Mouse (Mus musculus): ENCODE measurements around the gene Arl16. TPM values are rescaled to one million over a fixed set of nuclear protein-coding genes. Genes with fewer than 3 reads are reported as not detected.

Gene Arl16
- polyA plus RNA-seq, 1 experiment, result 24.0 TPM

- H3K27ac ChIP-seq (ENCODE audit: insufficient read depth, low read length), result peak within 1 kb of the TSS; percentile 56
- no peaks in the 10 kb centered on the region; the same call in 1 of the 2 replicates for H3K4me1 ChIP-seq (ENCODE audit: control insufficient read depth, insufficient read depth, low read length)
- H3K4me3 ChIP-seq (ENCODE audit: insufficient read depth, low read length), result peak within 1 kb of the TSS; percentile 84
- no peak for TF ChIP-seq CTCF (IDR thresholded peaks at IDR 0.05; ENCODE audit: borderline replicate concordance, insufficient read depth, low read length)
- TF ChIP-seq POLR2A (IDR thresholded peaks at IDR 0.05; ENCODE audit: low read depth, low read length), result peak; percentile 77
These were observed 30.1 kb downstream of the Arl16 start, which contains the start of gene Nploc4 for GRCm38 (mm10) chr11:120437152-120437856. TSS of gene Nploc4 (minus strand) at chr11:120437708.

- Histone ChIP-seq H3K4me1 (ENCODE audit: control insufficient read depth, insufficient read depth, low read length) (no peaks in the 10 kb centered on the region), H3K4me3 (ENCODE audit: insufficient read depth, low read length) (no peak overlapping the region), H3K27ac (ENCODE audit: insufficient read depth, low read length) (no peak overlapping the region)
- TF ChIP-seq CTCF (IDR thresholded peaks at IDR 0.05; ENCODE audit: borderline replicate concordance, insufficient read depth, low read length) (no peak), POLR2A (IDR thresholded peaks at IDR 0.05; ENCODE audit: low read depth, low read length) (no peak)
These were observed 40.7 kb downstream of the Arl16 start for GRCm38 (mm10) chr11:120426727-120427126.

DNA sequence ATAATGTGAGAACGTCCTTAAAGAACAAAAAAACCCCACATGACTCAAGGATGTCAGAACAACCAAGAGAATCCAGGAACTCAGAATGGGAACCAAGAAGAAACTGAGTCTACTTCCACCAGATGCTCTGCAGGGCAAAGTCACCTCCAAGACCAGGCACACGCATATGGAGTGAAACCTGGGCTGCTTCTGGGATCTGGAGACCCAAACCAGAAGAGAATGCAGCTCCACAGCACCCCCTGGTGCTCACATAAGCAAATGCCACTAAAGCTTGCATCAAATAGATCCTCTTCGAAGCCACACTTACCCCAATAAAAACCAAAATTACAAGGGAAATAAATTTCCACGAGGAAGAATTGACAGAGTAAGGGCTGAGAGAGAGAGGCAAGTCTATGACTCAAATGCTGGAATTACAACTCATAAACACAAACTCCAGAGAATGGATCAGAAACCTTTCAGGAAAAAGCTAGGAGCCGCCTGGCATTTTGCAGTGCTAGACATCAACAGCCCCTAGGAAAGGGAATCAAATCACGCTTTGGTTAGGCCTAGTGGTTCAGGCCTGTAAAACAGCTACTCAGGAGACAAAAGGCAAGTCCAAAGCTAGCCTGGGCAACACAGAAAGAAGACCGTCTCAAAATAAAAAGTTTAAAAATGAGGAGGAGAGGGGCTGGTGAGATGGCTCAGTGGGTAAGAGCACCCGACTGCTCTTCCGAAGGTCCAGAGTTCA is 43.7 kb downstream of the Arl16 start:
- Histone ChIP-seq H3K4me1 (ENCODE audit: control insufficient read depth, insufficient read depth, low read length) (no peaks in the 10 kb centered on the region), H3K27ac (ENCODE audit: insufficient read depth, low read length) (no peak overlapping the region), H3K4me3 (ENCODE audit: insufficient read depth, low read length) (no peak overlapping the region)
- TF ChIP-seq CTCF (IDR thresholded peaks at IDR 0.05; ENCODE audit: borderline replicate concordance, insufficient read depth, low read length), result no peak
- no peak for TF ChIP-seq POLR2A (IDR thresholded peaks at IDR 0.05; ENCODE audit: low read depth, low read length)

- H3K27ac ChIP-seq (ENCODE audit: insufficient read depth, low read length), result no peak overlapping the region
- TF ChIP-seq POLR2A (IDR thresholded peaks at IDR 0.05; ENCODE audit: low read depth, low read length), result no peak
- TF ChIP-seq CTCF (IDR thresholded peaks at IDR 0.05; ENCODE audit: borderline replicate concordance, insufficient read depth, low read length), result no peak
- no peaks in the 10 kb centered on the region for H3K4me1 ChIP-seq (ENCODE audit: control insufficient read depth, insufficient read depth, low read length)
- H3K4me3 ChIP-seq (ENCODE audit: insufficient read depth, low read length), result no peak overlapping the region
These were observed 44.5 kb downstream of the Arl16 start for GRCm38 (mm10) chr11:120422651-120423568.

GRCm38 (mm10) chr11:120418592-120418991 is 48.8 kb downstream of the Arl16 start:
- H3K4me3 ChIP-seq (ENCODE audit: insufficient read depth, low read length), result no peak overlapping the region
- no peak overlapping the region for H3K27ac ChIP-seq (ENCODE audit: insufficient read depth, low read length)
- no peaks in the 10 kb centered on the region for H3K4me1 ChIP-seq (ENCODE audit: control insufficient read depth, insufficient read depth, low read length)
- TF ChIP-seq CTCF (IDR thresholded peaks at IDR 0.05; ENCODE audit: borderline replicate concordance, insufficient read depth, low read length), result no peak
- TF ChIP-seq POLR2A (IDR thresholded peaks at IDR 0.05; ENCODE audit: low read depth, low read length), result no peak

DNA sequence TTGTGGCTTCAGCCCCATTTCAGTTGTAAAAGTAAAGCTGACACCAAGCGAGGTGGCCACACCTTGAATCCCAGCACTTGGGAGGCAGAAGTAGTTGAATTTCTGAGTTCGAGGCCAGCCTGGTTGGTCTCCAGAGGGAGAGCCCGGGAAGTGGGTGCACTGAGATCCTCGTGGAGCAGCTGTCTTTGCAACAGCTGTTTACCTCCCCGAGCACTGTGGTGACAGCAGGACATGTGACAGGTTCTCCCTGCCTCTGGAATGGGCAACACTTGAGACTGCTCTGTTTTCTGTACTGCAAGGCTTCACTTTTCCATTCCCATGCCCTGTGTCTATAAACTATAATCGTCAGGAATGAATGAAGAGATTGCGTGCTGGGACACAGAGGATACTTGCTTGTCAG is 49.6 kb downstream of the Arl16 start:
- TF ChIP-seq POLR2A (IDR thresholded peaks at IDR 0.05; ENCODE audit: low read depth, low read length) (no peak), CTCF (IDR thresholded peaks at IDR 0.05; ENCODE audit: borderline replicate concordance, insufficient read depth, low read length) (no peak)
- Histone ChIP-seq H3K27ac (ENCODE audit: insufficient read depth, low read length) (no peak overlapping the region), H3K4me1 (ENCODE audit: control insufficient read depth, insufficient read depth, low read length) (no peaks in the 10 kb centered on the region), H3K4me3 (ENCODE audit: insufficient read depth, low read length) (no peak overlapping the region)

Other genes starting within 250 kb of the Arl16 start
- gene Bahcc1, start 234.7 kb downstream of the Arl16 start, polyA plus RNA-seq (2011; ENCODE audit: insufficient read length, low read depth, missing spikeins), result 17.9 and 18.6 TPM in 2 replicates
- 5,586 and 6,404 TPM in 2 replicates for gene Actg1, start 119.1 kb downstream of the Arl16 start, polyA plus RNA-seq (2011; ENCODE audit: insufficient read length, low read depth, missing spikeins)
- not detected in 2 replicates for gene Fscn2, start 106.1 kb downstream of the Arl16 start, polyA plus RNA-seq (2011; ENCODE audit: insufficient read length, low read depth, missing spikeins)
- 8.5 and 10.9 TPM in 2 replicates for gene Faap100, start 88.8 kb downstream of the Arl16 start, polyA plus RNA-seq (2011; ENCODE audit: insufficient read length, low read depth, missing spikeins)
- gene Nploc4, start 29.9 kb downstream of the Arl16 start, polyA plus RNA-seq (2011; ENCODE audit: insufficient read length, low read depth, missing spikeins), result 76.1 and 81.6 TPM in 2 replicates
- not detected in 2 replicates for gene Tspan10, start 25.0 kb downstream of the Arl16 start, polyA plus RNA-seq (2011; ENCODE audit: insufficient read length, low read depth, missing spikeins)
- gene Pde6g, start 14.1 kb downstream of the Arl16 start, polyA plus RNA-seq (2011; ENCODE audit: insufficient read length, low read depth, missing spikeins), result not detected in 2 replicates
- gene Oxld1, start 9.5 kb downstream of the Arl16 start, polyA plus RNA-seq (2011; ENCODE audit: insufficient read length, low read depth, missing spikeins), result 5.6 TPM in 2 replicates
- 18.9 and 27.3 TPM in 2 replicates for gene Ccdc137, start 9.5 kb downstream of the Arl16 start, polyA plus RNA-seq (2011; ENCODE audit: insufficient read length, low read depth, missing spikeins)
- gene Mrpl12, start 17.0 kb upstream of the Arl16 start, polyA plus RNA-seq (2011; ENCODE audit: insufficient read length, low read depth, missing spikeins), result 51.1 and 58.0 TPM in 2 replicates
- 22.0 and 22.4 TPM in 2 replicates for gene Slc25a10, start 24.2 kb upstream of the Arl16 start, polyA plus RNA-seq (2011; ENCODE audit: insufficient read length, low read depth, missing spikeins)
- not detected in 2 replicates for gene Gcgr, start 63.1 kb upstream of the Arl16 start, polyA plus RNA-seq (2011; ENCODE audit: insufficient read length, low read depth, missing spikeins)
- 65.4 and 90.1 TPM in 2 replicates for gene Mcrip1, start 82.1 kb upstream of the Arl16 start, polyA plus RNA-seq (2011; ENCODE audit: insufficient read length, low read depth, missing spikeins)
- gene Ppp1r27, start 83.5 kb upstream of the Arl16 start, polyA plus RNA-seq (2011; ENCODE audit: insufficient read length, low read depth, missing spikeins), result not detected in 2 replicates
- 846 and 907 TPM in 2 replicates for gene P4hb, start 105.6 kb upstream of the Arl16 start, polyA plus RNA-seq (2011; ENCODE audit: insufficient read length, low read depth, missing spikeins)
- gene Arhgdia, start 114.0 kb upstream of the Arl16 start, polyA plus RNA-seq (2011; ENCODE audit: insufficient read length, low read depth, missing spikeins), result 500 and 534 TPM in 2 replicates
- gene Alyref, start 130.8 kb upstream of the Arl16 start, polyA plus RNA-seq (2011; ENCODE audit: insufficient read length, low read depth, missing spikeins), result 112 and 150 TPM in 2 replicates
- 78.0 and 87.2 TPM in 2 replicates for gene Anapc11, start 130.8 kb upstream of the Arl16 start, polyA plus RNA-seq (2011; ENCODE audit: insufficient read length, low read depth, missing spikeins)
- not detected in 2 replicates for gene Npb, start 140.9 kb upstream of the Arl16 start, polyA plus RNA-seq (2011; ENCODE audit: insufficient read length, low read depth, missing spikeins)
- 39.5 and 45.2 TPM in 2 replicates for gene Pcyt2, start 150.3 kb upstream of the Arl16 start, polyA plus RNA-seq (2011; ENCODE audit: insufficient read length, low read depth, missing spikeins)
- gene Sirt7, start 157.6 kb upstream of the Arl16 start, polyA plus RNA-seq (2011; ENCODE audit: insufficient read length, low read depth, missing spikeins), result 15.9 and 19.2 TPM in 2 replicates
- gene Mafg, start 166.0 kb upstream of the Arl16 start, polyA plus RNA-seq (2011; ENCODE audit: insufficient read length, low read depth, missing spikeins), result 39.4 and 43.9 TPM in 2 replicates
- gene Pycr1, start 176.2 kb upstream of the Arl16 start, polyA plus RNA-seq (2011; ENCODE audit: insufficient read length, low read depth, missing spikeins), result 44.5 and 59.0 TPM in 2 replicates
- gene Myadml2, start 180.6 kb upstream of the Arl16 start, polyA plus RNA-seq (2011; ENCODE audit: insufficient read length, low read depth, missing spikeins), result not detected in 2 replicates
- gene Notum, start 193.6 kb upstream of the Arl16 start, polyA plus RNA-seq (2011; ENCODE audit: insufficient read length, low read depth, missing spikeins), result 0.47 and 0.63 TPM in 2 replicates
- 49.8 and 53.9 TPM in 2 replicates for gene Aspscr1, start 205.4 kb upstream of the Arl16 start, polyA plus RNA-seq (2011; ENCODE audit: insufficient read length, low read depth, missing spikeins)
- 42.8 and 44.1 TPM in 2 replicates for gene Cenpx, start 246.1 kb upstream of the Arl16 start, polyA plus RNA-seq (2011; ENCODE audit: insufficient read length, low read depth, missing spikeins)
- gene Lrrc45, start 246.3 kb upstream of the Arl16 start, polyA plus RNA-seq (2011; ENCODE audit: insufficient read length, low read depth, missing spikeins), result 16.1 and 17.8 TPM in 2 replicates

Measured in embryonic fibroblast, embryonic 13.5 days (primary cell).